Mouse (Mus musculus): ENCODE results near the gene Mpc1. TPM values are rescaled to one million over a fixed set of nuclear protein-coding genes. Genes with fewer than 3 reads are reported as not detected.
"Not testable (repeated sequence)": the region's sequence is repeated elsewhere in the genome, so short reads cannot be mapped to it uniquely, and the experiment has no call there.

Mpc1 gene
- total and polyA plus RNA-seq, 3 experiments, result 643 to 921 (median 699) TPM

DNA sequence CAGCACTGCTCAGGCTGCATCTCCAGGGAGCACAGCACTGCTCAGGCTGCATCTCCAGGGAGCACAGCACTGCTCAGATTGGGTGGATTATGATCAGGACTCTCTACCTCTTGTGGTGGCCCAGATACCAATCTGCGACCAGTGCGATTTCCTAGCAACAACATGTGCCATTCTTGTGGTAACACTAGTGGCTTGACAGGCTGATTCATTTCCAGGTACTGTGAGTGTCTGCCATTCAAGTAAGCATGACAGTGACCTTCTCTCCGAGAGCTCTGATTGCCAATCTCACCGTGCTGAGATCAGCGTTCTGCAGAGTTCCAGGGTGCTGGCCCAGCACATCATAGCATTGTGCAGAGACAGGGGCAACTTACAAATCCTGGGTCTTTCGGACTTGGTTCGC lies 31.0 kb upstream of the Mpc1 start:
- intact Hi-C loops (cut with DNase I), result no loop called here
- Histone ChIP-seq H3K4me3 (no peak overlapping the region), H3K27ac (no peak overlapping the region), H3K27me3 (ENCODE audit: control insufficient read depth, insufficient read depth, low read length) (no peaks in the 10 kb centered on the region), H3K79me2 (replicated peaks; ENCODE audit: control insufficient read depth, insufficient read depth, low read length) (no peaks in the 10 kb centered on the region), H3K36me3 (ENCODE audit: control insufficient read depth, insufficient read depth, low read length) (no peaks in the 10 kb centered on the region), H3K9ac (ENCODE audit: low read depth, low read length) (no peak overlapping the region), H3K4me1 (ENCODE audit: control insufficient read depth, insufficient read depth, low read length) (no peaks in the 10 kb centered on the region)
- 83% methylated on average over 7 of the region's 7 CpGs for WGBS
- no peak for DNase-seq
- no peak for TF ChIP-seq CTCF (IDR thresholded peaks at IDR 0.05)
- TF ChIP-seq POLR2A (IDR thresholded peaks at IDR 0.05; ENCODE audit: insufficient read depth, low read depth, low read length), result no peak
- TF ChIP-seq EP300 (IDR thresholded peaks at IDR 0.05; ENCODE audit: insufficient read depth, low read depth, low read length), result no peak

- no peak for DNase-seq
- Histone ChIP-seq H3K79me2 (replicated peaks; ENCODE audit: control insufficient read depth, insufficient read depth, low read length) (no peaks in the 10 kb centered on the region), H3K4me3 (no peak overlapping the region), H3K27me3 (ENCODE audit: control insufficient read depth, insufficient read depth, low read length) (no peaks in the 10 kb centered on the region), H3K27ac (no peak overlapping the region), H3K4me1 (ENCODE audit: control insufficient read depth, insufficient read depth, low read length) (no peaks in the 10 kb centered on the region), H3K36me3 (ENCODE audit: control insufficient read depth, insufficient read depth, low read length) (no peaks in the 10 kb centered on the region), H3K9ac (ENCODE audit: low read depth, low read length) (no peak overlapping the region)
- intact Hi-C loops (cut with DNase I), result no loop called here
- no peak for TF ChIP-seq CTCF (IDR thresholded peaks at IDR 0.05)
- no peak for TF ChIP-seq EP300 (IDR thresholded peaks at IDR 0.05; ENCODE audit: insufficient read depth, low read depth, low read length)
- TF ChIP-seq POLR2A (IDR thresholded peaks at IDR 0.05; ENCODE audit: insufficient read depth, low read depth, low read length), result no peak
Measured at GRCm38 (mm10) chr17:8254268-8254667, 28.4 kb upstream of the Mpc1 start.

GRCm38 (mm10) chr17:8254914-8255313 lies 27.8 kb upstream of the Mpc1 start:
- intact Hi-C loops (cut with DNase I), result no loop called here
- DNase-seq, result no peak
- Histone ChIP-seq H3K36me3 (ENCODE audit: control insufficient read depth, insufficient read depth, low read length) (no peaks in the 10 kb centered on the region), H3K4me1 (ENCODE audit: control insufficient read depth, insufficient read depth, low read length) (no peaks in the 10 kb centered on the region), H3K27ac (no peak overlapping the region), H3K4me3 (no peak overlapping the region), H3K27me3 (ENCODE audit: control insufficient read depth, insufficient read depth, low read length) (no peaks in the 10 kb centered on the region), H3K9ac (ENCODE audit: low read depth, low read length) (no peak overlapping the region), H3K79me2 (replicated peaks; ENCODE audit: control insufficient read depth, insufficient read depth, low read length) (no peaks in the 10 kb centered on the region)
- 71% methylated on average over 3 of the region's 3 CpGs for WGBS
- no peak for TF ChIP-seq CTCF (IDR thresholded peaks at IDR 0.05)
- no peak for TF ChIP-seq EP300 (IDR thresholded peaks at IDR 0.05; ENCODE audit: insufficient read depth, low read depth, low read length)
- no peak for TF ChIP-seq POLR2A (IDR thresholded peaks at IDR 0.05; ENCODE audit: insufficient read depth, low read depth, low read length)

DNA sequence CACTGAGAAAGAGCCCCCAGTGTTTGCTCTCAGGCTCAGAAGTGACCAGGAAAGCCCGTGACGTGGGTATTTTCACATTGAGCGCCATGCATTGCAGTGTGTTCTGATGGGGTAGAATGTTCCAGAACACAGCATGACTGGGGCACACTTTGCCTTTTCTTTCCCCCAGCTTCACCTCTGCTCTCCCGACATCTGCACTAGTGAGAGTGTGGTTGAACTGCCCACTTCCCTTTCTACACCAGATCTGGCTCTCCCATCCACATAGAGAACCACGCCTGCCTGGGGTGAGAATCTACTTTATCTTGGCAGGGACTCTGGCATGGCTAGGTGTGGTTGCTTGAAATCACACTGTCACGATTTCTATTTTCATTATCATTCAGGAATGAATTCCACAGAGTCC lies 27.1 kb upstream of the Mpc1 start:
- Histone ChIP-seq H3K4me1 (ENCODE audit: control insufficient read depth, insufficient read depth, low read length) (no peaks in the 10 kb centered on the region), H3K79me2 (replicated peaks; ENCODE audit: control insufficient read depth, insufficient read depth, low read length) (no peaks in the 10 kb centered on the region), H3K27ac (no peak overlapping the region), H3K9ac (ENCODE audit: low read depth, low read length) (no peak overlapping the region), H3K27me3 (ENCODE audit: control insufficient read depth, insufficient read depth, low read length) (no peaks in the 10 kb centered on the region), H3K4me3 (no peak overlapping the region), H3K36me3 (ENCODE audit: control insufficient read depth, insufficient read depth, low read length) (no peaks in the 10 kb centered on the region)
- intact Hi-C loops (cut with DNase I), result no loop called here
- TF ChIP-seq CTCF (IDR thresholded peaks at IDR 0.05) (no peak), EP300 (IDR thresholded peaks at IDR 0.05; ENCODE audit: insufficient read depth, low read depth, low read length) (no peak), POLR2A (IDR thresholded peaks at IDR 0.05; ENCODE audit: insufficient read depth, low read depth, low read length) (no peak)
- WGBS, result 65% methylated on average over 6 of the region's 6 CpGs
- no peak for DNase-seq

DNA sequence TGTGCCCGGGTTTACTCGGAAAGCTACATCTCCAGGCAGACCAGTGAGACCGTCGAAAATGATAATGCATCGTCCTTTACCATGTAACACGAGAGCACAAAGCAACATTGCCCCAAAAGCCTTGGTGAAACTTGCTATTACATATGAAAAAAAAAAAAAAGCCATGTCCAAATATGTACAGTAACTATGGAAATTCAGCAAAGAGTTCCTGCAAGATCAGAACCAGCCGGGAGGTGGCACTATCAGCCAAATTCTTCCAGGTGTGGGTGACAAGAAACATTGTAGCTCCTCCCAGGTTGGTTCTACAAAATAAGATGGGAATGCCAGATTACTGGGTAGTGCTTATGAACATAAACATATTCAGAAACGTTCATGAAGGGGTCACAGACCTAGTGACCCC lies 25.7 kb upstream of the Mpc1 start:
- H3K9ac ChIP-seq (ENCODE audit: low read depth, low read length), result no peak overlapping the region
- H3K4me3 ChIP-seq, result no peak overlapping the region
- intact Hi-C loops (cut with DNase I), result no loop called here
- DNase-seq, result no peak
- no peaks in the 10 kb centered on the region for H3K36me3 ChIP-seq (ENCODE audit: control insufficient read depth, insufficient read depth, low read length)
- H3K27ac ChIP-seq, result no peak overlapping the region
- H3K79me2 ChIP-seq (replicated peaks; ENCODE audit: control insufficient read depth, insufficient read depth, low read length), result no peaks in the 10 kb centered on the region
- 69% methylated on average over 8 of the region's 8 CpGs for WGBS
- H3K4me1 ChIP-seq (ENCODE audit: control insufficient read depth, insufficient read depth, low read length), result no peaks in the 10 kb centered on the region
- TF ChIP-seq CTCF (IDR thresholded peaks at IDR 0.05), result peak; percentile 44
- TF ChIP-seq EP300 (IDR thresholded peaks at IDR 0.05; ENCODE audit: insufficient read depth, low read depth, low read length), result no peak
- H3K27me3 ChIP-seq (ENCODE audit: control insufficient read depth, insufficient read depth, low read length), result no peaks in the 10 kb centered on the region

DNA sequence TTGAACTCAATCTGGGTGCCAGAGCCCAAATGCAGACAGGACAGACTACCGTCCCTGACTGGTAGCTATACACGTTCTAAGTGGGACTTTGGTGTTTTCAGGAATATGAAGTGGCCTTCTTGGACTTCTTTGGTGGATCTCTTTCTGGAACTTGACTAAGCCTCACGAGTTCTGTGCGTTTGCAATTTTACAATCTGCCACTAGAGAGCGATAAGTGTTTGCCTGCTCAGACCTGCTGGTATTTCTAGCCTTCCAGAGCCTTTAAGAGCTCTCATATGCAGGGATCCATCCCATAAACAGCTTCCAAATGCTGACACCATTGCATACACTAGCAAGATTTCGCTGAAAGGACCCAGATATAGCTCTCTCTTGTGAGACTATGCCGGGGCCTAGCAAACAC lies 18.1 kb upstream of the Mpc1 start:
- peak; percentile 85 for TF ChIP-seq CTCF (IDR thresholded peaks at IDR 0.05)
- H3K4me1 ChIP-seq (ENCODE audit: control insufficient read depth, insufficient read depth, low read length); H3K27ac ChIP-seq; H3K27me3 ChIP-seq (ENCODE audit: control insufficient read depth, insufficient read depth, low read length); H3K36me3 ChIP-seq (ENCODE audit: control insufficient read depth, insufficient read depth, low read length); H3K79me2 ChIP-seq (replicated peaks; ENCODE audit: control insufficient read depth, insufficient read depth, low read length); H3K9ac ChIP-seq (ENCODE audit: low read depth, low read length); intact Hi-C loops (cut with DNase I); H3K4me3 ChIP-seq: not testable (repeated sequence)
- peak in 1 of 2 experiments; percentile 49 for DNase-seq
- WGBS, result 8% methylated on average over 7 of the region's 7 CpGs
